Mouse (Mus musculus) spleen, embryonic (tissue): ENCODE results near the gene Hes5.

Experiments
- CTCF ChIA-PET: fragments of 350-600 bp; sonication (Branson Sonifier 250); formaldehyde crosslinking; loops from one replicate; lab custom pipeline; 2022; lab: Charles Lee

Gene Hes5

DNA sequence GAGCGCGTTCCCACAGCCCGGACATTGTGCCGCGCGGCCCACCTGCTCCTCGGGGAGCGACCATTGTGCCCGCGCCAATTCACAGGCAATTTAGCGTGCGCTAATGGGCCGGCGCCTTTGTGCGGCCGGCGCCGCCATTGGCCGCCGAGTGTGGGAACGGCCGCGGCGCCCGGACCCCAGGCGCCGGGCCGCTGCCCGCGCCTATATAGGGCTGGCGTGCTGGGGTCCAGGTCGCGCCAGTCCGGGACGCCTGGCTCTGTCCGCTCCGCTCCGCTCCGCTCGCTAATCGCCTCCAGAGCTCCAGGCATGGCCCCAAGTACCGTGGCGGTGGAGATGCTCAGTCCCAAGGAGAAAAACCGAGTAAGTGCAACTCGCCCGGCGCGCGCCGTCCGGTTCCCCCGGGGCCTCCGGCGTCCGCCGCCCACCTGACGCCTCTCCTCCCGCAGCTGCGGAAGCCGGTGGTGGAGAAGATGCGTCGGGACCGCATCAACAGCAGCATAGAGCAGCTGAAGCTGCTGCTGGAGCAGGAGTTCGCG, at the start of gene Hes5:
Gene Hes5 (plus strand): TSS at position 234 of the 536 bp plus-strand sequence.
- CTCF ChIA-PET: interaction anchor here (1.4 kb wide), 1 partner anchor 8 kb away, joined by 3 read pairs; no protein-coding TSS in a partner anchor

DNA sequence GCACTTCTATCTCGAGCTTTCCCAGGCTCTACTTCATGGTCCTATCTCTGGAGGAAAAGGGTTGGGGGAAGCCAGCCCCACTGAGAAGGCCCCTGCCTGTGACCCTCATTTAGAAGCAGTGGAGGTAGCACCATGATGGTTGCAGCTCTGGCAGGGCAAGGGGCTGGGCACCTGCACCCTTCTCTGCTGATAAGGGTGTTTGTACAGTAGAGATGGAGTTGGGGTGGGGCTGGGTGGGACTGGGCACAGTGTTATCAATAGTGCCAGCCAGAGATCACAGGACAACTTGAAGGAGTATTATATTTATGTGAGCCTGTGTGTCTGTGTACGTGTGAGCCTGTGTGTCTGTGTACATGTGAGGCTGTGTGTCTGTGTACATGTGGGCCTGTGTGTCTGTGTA, 49.1 kb upstream of the Hes5 start:
- CTCF ChIA-PET: interaction anchor here (0.5 kb wide), 1 partner anchor 8 kb away, joined by 9 read pairs; no protein-coding TSS in a partner anchor

DNA sequence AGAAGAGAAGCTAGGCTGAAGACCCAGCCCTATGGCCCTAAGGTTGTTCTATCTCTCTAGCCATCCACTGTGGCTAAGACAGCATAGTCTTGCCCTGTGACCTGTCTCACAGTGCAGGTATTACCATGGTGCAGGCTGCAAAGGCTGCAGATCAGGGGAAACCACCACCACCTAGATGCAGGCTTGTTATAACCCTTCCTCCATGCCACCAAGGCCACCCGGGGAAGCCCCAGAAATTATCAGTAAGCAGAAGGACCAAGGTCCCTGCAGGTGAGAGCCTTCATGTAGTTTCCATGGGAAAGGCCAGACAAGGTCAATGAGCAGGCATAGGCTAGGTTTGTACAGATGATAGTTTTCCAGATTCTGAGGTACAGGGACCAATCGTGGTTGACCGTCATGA, 46.9 kb upstream of the Hes5 start:
- CTCF ChIA-PET: no interaction called here

DNA sequence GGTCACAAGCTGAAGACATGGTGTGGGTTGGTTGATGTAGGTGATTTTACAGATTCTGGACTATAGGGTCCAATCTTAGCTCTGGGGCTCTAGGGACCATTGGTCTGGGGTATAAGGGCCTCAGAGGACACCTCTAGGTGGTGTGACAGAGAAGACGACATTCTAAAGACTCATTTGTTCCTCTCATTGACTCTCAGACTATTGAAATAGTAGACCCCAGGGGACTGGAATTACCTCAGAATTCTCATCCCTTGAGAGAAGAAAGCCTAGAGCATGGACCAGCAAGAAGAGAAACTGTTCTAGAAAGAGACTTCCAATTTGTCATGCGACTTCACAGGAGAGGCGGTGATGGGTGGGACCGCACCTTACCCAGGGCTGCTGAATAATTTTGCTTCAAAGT, 46.5 kb upstream of the Hes5 start:
- CTCF ChIA-PET: no interaction called here

DNA sequence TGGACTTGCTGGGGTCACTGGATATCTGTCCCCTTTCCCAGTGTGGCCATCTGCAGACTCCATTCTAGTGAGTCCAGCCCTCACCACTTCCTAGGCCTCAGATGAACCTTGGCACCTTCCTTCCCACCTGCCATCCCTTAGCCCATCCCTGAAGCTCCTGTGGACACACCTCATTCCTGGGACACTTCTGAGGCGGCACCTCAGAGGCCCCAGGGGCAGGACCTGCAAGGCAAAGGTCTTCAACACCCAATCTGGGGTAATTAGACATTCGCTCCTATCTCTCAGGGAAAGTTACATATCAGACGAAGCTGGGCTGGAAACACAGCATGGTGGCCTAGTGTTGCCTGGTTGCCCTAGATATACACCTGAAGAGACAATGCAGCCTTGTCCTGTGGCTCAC, 46.0 kb upstream of the Hes5 start:
- CTCF ChIA-PET: no interaction called here

DNA sequence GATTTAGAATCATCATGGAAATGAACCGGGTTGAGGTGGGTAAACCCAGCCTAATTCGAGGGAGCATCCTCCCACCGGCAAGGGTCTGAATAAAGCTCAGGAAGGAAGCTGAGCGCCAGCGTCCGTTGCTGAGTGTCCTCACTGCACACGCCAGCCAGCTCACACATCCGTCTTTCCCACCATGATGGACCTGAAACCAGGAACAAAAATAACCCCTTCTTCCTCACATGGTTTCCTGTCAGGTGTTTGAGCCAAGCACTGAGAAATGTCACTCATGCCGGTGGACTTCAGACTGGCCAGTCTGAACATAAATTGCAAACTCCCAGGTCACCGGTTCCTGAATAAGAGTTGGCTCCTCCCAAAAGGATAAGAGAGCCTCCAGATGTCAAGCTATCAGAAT, 45.4 kb upstream of the Hes5 start:
- CTCF ChIA-PET: no interaction called here

DNA sequence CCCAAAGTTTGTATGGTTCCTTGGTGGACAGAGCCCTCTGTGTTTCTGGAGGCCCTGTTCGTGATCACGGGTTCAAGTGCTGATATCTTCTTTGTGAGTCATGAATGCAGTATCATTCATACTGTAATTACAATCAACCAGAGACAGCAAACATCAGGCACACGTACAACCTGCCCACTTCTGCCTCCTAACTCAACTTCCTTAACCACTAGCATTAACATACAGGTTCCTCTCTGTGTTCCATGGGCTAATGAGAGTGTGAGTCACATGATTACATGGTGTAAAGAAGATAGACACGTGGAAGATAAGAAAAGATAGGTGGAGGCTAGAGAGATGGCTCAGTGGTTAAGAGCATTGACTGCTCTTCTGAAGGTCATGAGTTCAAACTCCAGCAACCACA, 44.1 kb upstream of the Hes5 start:
- CTCF ChIA-PET: no interaction called here

DNA sequence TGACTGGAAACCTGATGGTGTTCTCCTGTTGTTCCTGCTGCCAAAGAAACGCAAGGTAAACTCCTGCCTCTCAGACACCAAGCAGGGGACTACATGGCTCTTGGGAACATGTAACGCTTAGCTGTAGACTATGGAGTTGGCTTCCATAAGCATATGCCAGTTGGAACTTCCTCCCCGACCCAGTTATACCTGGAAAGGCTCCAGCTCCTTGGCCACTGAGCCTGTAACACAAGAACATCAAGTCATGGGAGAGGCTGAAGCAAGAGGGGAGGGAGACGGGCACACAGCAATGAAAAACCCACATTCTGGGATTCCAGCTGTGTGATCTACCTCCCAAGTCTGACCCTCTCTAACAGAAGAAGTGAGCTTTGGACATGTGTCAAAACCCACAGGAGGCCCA, 38.4 kb upstream of the Hes5 start:
- CTCF ChIA-PET: no interaction called here

DNA sequence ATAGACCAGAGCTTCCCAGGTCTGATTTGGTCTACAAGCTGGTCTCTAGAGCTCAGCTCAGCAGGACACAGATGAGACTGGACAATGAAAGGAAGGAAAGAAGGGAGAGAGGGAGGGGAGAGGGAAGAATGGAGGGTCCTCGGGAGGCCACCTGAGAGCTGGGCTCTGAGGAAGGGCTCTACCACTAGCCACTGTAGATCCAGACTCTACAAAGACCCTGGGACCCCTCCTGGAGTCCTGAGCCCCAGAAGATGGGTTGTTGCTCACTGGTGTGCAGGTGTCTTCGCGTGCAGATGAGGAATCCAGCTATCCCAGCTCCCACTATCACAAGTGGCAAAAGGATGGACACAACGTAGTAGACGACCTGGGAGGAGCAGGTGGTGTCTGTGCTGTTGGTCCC, 37.8 kb upstream of the Hes5 start:
- CTCF ChIA-PET: interaction anchor here (0.6 to 0.9 kb wide), 2 partner anchors 13 to 77 kb away, joined by 3 to 4 read pairs; no protein-coding TSS in a partner anchor

DNA sequence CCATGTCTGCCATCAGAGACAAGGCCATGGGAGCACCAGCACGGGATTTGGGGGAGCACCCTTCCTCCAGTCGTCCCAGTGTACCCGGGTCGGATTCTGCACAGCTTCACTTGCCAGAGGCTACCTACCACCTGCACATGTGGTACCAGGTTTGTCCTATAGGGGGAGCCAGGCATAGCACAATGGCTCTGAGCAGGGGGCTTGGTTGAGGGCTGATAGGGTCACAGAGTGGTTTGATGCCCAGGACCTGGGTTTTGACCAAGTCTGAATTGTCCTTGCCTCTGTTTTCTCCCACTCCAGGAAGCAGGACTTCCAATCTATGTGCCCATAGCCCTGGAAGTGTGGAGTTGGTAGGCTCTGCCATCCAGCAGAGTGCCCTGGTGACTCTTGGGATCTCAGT, 35.3 kb upstream of the Hes5 start:
- CTCF ChIA-PET: no interaction called here

DNA sequence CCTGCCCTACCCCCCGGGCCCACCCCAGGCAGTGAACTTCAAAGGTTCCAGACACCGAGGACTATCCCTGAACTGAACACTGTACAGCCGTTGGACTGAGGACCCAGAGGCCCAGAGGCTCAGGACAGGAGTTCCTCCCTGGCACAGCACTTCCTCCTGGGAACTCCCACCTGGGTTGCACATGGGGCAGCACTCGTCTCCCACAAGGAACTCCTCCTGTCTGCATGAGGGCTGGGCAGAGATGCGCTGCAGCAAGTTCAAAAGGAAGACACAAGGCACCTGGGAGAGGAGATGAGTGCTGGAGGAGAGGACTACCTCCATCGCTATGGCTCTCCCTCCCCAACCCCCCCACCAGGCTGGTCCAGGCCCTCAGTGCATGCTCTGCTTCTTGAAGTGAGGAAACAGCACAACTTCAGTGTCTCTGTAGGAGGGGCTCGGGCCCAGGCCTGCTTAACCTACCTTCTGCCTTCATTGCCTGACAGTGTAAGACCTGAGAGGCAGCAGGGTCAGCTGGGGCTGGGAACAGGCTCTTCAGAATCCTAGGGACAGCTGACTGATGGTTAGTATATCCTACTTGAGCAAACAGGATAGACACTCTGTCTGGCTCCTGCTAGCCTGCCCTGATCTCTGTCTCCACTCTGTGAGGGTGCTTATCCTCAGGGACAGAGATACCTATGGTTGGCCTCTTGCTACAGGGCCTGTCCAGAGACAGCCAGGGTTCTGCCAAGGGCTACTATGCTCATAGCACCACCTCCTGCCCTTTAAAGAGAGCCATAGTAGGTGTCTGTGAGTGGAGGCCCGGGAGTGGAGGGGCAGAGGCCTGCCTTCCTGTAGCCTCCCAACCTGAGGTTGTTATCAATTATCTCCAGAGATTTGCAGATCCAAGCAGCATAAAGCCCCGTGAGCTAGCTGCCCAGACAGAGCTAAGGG, 33.5 kb upstream of the Hes5 start:
- CTCF ChIA-PET: no interaction called here

DNA sequence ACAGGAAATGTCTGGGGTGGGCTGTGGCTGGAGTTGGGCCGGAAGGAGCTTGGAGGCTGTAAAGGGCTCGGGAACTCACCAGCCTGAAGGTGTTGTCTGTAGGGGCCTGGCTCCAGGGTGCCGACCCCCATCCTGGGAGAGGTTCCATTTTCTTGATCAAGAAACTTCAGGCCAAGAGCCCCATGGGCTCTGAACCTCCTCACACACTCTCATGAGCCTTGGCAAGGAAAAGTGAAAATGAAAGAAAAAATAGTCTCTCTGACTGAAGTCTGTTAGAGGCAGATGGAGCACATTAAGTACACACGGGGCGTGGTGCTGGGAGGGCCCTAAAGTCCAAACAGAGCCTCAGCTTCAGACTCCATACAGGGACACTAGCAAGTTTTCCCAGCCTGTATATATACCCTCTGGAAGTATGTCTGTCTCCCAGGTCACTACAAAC, 32.8 kb upstream of the Hes5 start:
- CTCF ChIA-PET: no interaction called here

DNA sequence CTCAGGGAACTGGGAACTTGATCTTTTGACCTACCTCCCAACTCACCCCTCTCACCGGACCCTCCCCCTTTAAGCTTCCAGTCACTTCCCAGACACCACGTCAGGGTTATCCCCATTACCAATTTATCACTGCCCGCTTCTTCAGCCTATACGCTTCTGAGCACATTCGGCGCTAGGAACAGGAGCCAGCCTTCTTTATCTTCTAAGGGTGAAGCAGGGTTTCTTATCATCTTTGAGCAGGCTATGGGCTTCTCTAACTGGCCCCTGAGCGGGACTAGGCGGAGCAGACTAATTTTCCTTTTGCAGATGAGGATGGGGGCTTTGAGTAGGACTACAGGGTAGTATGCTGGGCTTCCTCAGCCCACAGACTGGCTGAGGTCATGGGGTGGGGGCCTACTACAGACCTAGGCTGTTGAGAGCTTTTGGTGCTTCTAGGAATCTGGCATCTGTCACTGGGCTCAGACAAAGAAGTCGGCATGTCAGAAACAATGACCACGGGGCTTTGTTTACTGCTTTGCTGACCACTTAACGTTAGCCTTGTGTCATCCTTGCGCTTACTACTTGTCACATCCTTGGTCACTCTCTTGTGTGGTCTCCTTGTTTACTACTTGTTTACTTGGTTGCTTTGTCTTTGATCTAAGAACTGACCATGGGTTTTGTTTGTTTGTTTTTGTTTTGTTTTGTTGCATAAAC, 32.2 kb upstream of the Hes5 start, which contains the start of gene Tnfrsf14:
Gene Tnfrsf14 (minus strand): TSS at position 169 of the 693 bp plus-strand sequence.
- CTCF ChIA-PET: no interaction called here

DNA sequence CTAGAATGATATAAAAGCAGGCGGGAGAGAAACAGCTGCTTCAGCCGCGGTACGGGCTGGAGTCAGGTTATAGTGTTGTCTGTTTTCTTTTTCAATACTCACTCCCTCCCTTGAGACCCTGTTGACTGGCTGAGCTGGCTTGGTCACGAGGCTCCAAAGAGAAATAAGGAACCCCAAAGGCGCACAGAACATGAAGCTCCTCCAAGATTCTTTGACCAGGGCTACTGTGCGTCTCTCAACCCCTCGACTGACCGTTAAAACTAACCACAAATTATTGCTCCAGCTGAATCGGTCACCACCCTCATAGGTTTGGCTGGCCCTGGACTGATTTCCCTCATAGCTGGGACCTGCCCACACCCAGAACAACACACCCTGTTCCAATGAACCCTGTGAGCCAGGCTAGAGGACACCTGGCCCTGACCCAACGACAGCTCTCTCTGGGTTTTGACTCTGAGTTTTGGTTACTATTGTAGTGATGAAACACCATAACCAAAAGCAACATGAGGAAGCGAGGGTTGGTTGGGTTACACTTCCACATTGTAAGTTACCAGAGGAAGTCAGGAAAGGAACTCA, 31.5 kb upstream of the Hes5 start:
- CTCF ChIA-PET: no interaction called here

DNA sequence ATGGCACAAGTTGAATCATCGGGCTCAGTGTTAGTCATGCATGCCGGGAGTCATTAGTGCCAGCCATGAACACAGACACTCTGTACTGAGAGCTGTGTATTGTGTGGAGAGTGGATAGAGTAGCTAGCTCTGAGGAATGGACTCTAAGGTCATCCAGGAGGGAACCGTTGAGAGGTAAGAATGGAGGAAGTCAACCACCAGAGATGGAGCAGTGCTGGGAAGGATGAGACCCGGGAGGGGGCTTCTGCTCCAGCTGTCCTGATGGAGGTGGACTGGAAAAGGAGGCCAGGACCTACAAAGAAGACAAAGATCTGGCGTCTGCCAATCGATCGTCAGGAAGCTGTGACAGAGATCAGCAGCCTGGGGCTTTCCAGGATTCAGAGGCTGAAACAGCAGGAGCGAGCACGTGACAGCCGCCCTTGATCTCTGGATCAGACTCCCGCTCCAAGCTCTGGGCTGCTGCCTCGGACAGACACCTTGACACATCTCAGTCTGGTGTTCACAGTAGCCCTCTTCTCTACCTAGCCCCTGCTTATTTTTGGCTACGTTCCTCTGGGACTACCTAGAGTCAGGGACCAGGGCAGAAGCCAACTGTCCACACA, 27.3 kb upstream of the Hes5 start:
- CTCF ChIA-PET: interaction anchor here (0.6 kb wide), 1 partner anchor 14 kb away, joined by 3 read pairs; no protein-coding TSS in a partner anchor

DNA sequence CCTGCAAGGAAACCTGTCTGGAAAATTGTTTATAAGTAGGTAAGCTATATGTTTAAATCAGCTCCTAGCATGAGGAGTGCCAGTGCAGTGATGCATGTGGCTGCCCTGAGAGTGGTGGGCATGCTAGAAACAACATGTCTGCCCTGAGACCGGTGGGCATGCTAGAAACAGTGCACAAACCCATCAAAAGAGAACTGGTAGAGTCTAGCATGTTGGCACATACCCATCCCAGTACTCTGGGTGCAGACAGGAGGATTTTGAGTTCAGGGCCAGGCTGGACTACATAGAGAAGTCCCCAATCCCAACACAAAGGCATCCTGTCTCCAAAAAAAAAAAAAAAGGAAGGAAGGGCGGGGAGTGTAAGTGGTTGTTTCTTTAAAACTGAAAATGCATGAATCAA, 25.9 kb upstream of the Hes5 start:
- CTCF ChIA-PET: interaction anchor here (1.1 kb wide), 1 partner anchor 15 kb away, joined by 3 read pairs; no protein-coding TSS in a partner anchor

DNA sequence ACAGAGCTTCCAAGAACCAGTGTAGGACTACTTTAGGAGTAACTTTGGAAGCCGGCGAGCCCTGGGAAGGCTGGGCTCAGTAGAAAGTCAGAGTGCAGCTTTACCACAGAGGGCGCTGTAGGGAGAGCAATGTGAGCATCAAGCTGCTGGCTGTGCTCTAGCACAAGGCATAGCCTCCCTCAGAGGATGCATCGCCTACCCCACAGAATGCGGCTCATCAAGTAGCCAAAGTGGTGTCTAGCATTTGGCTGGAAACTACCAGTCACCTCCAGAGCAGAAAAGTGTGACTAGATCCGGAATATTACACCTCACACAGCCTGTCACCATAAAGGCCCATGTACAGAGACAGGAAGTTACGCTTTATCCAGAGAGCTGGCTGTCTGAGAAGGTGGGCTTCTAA, 24.9 kb upstream of the Hes5 start:
- CTCF ChIA-PET: interaction anchor here (0.6 kb wide), 1 partner anchor 13 kb away, joined by 3 read pairs; no protein-coding TSS in a partner anchor

DNA sequence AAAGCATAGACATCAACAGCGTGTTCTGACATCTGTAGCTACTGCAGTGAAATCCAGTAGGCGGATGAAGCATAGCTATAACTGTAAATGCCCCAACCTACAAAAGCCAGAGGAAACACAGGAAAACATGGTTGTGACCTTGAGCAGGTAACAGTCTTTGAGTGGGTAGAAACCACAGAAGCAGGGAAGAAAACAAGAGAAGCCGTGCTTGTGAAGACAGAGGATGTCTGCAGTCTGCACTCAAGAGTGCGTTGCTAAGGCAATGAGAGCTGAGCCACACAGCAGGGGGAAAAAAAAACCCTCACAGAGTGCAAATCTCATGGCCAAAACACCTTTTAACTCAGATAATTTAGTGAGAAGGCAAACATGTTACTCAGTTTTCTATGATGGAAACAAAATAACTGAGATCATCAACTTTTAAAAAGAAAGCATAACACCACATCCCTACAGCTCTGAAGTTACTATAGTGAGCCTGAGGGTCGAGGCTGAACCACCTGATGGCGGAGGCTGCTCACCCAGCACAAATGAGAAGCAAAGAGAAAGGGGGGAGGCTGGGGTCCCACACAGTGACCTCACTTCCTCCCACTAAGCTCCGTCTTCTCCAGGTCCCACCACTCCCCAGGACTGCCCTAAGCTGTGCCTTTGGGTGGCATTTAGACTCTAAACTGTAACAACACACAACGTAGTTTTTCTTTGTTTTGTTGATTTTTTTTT, 24.0 kb upstream of the Hes5 start:
- CTCF ChIA-PET: interaction anchor here (0.7 kb wide), 1 partner anchor 129 kb away, joined by 3 read pairs; no protein-coding TSS in a partner anchor

DNA sequence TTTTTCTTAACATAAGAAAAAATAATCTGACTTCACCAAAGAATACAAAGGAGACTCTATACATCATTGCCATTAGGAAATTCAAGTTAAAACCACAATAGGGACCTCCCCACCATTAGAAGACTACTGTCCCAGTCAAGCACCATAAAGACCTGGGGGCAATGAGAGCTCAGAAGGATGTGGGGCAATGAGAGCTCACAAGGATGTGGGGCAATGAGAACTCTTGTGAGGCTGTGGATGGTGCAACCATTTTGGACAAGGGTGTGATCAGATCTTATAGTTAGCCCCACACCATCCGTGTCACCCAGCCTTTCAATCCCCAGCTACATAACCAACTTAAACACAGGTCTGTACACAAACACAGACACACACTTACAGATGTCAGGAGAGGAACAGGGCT, 23.0 kb upstream of the Hes5 start:
- CTCF ChIA-PET: interaction anchor here (1.4 kb wide), 1 partner anchor 25 kb away, joined by 3 read pairs; no protein-coding TSS in a partner anchor

DNA sequence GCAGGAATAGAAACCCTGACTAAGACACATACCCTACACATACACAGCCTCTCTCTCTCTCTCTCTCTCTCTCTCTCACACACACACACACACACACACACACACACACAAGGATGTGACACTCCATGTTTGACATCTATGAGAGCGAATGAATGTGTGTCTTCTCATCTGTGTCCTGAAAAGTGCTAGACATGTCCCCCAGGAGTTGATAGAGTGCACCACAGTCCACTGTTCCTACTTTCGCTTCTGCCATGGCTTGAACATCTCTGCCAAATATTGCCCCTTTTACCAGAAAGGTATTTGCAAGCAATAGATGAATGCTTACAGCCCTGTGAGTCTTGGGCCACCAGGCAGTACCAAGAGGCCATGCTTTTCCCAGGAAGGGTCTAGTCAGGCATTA, 20.6 kb upstream of the Hes5 start:
- CTCF ChIA-PET: no interaction called here
